Mouse (Mus musculus): ENCODE results near the gene Ephb2. TPM values are rescaled to one million over a fixed set of nuclear protein-coding genes. Genes with fewer than 3 reads are reported as not detected.

Ephb2 gene
- polyA plus RNA-seq, 1 experiment from 2014 or later = 10.3 TPM

GRCm38 (mm10) chr4:136735856-136736255, 99.9 kb downstream of the Ephb2 start:
- Histone ChIP-seq H3K36me3 (no peaks in the 10 kb centered on the region), H3K4me1 (peaks cover 46% of the 10 kb centered on the region), H3K4me2 (replicated peaks) (no peak overlapping the region), H3K27ac (no peak overlapping the region), H3K9ac (no peak overlapping the region), H3K27me3 (no peaks in the 10 kb centered on the region), H3K9me3 (no peaks in the 10 kb centered on the region), H3K4me3 (no peak overlapping the region)
- no peak for ATAC-seq (ENCODE audit: low FRiP score, low read depth)
- WGBS = 47% methylated on average over 4 of the region's 4 CpGs

- no peak overlapping the region for H3K4me3 ChIP-seq
- no peaks in the 10 kb centered on the region for H3K9me3 ChIP-seq
- ATAC-seq (ENCODE audit: low FRiP score, low read depth) = no peak
- peaks cover 47% of the 10 kb centered on the region for H3K4me1 ChIP-seq
- no peak overlapping the region for H3K4me2 ChIP-seq (replicated peaks)
- no peak overlapping the region for H3K27ac ChIP-seq
- H3K27me3 ChIP-seq = no peaks in the 10 kb centered on the region
- peaks cover 3% of the 10 kb centered on the region; the same call in 1 of the 2 replicates for H3K36me3 ChIP-seq
- peak overlapping the region; percentile 50; the same call in 1 of the 2 replicates for H3K9ac ChIP-seq
- 61% methylated on average over 15 of the region's 15 CpGs for WGBS
These were observed 101.5 kb downstream of the Ephb2 start for GRCm38 (mm10) chr4:136734210-136734803.

GRCm38 (mm10) chr4:136733217-136733865, 102.4 kb downstream of the Ephb2 start:
- peaks cover 4% of the 10 kb centered on the region; the same call in 1 of the 2 replicates for H3K36me3 ChIP-seq
- no peaks in the 10 kb centered on the region for H3K9me3 ChIP-seq
- peak overlapping the region; percentile 44; the same call in 1 of the 2 replicates for H3K27ac ChIP-seq
- peak overlapping the region; percentile 20; the same call in 1 of the 2 replicates for H3K9ac ChIP-seq
- no peaks in the 10 kb centered on the region for H3K27me3 ChIP-seq
- 40% methylated on average over 11 of the region's 11 CpGs for WGBS
- H3K4me3 ChIP-seq = no peak overlapping the region
- peaks cover 47% of the 10 kb centered on the region for H3K4me1 ChIP-seq
- ATAC-seq (ENCODE audit: low FRiP score, low read depth) = no peak
- no peak overlapping the region; the same call in 1 of the 2 replicates for H3K4me2 ChIP-seq (replicated peaks)

- 49% methylated on average over 7 of the region's 7 CpGs for WGBS
- H3K9ac ChIP-seq = no peak overlapping the region
These were observed 103.2 kb downstream of the Ephb2 start for GRCm38 (mm10) chr4:136732536-136733121.

GRCm38 (mm10) chr4:136731761-136732160, 104.0 kb downstream of the Ephb2 start:
- ATAC-seq (ENCODE audit: low FRiP score, low read depth) = no peak
- no peaks in the 10 kb centered on the region for H3K27me3 ChIP-seq
- H3K9ac ChIP-seq = peak overlapping the region; percentile 43; the same call in 1 of the 2 replicates
- no peak overlapping the region for H3K27ac ChIP-seq
- peaks cover 4% of the 10 kb centered on the region; the same call in 1 of the 2 replicates for H3K36me3 ChIP-seq
- H3K9me3 ChIP-seq = no peaks in the 10 kb centered on the region
- H3K4me1 ChIP-seq = peaks cover 51% of the 10 kb centered on the region
- no peak overlapping the region for H3K4me2 ChIP-seq (replicated peaks)
- no peak overlapping the region for H3K4me3 ChIP-seq
- WGBS = 46% methylated on average over 5 of the region's 5 CpGs

More at GRCm38 (mm10) chr4:136732536-136733121, 103.2 kb downstream of the Ephb2 start:
- no peaks in the 10 kb centered on the region for H3K9me3 ChIP-seq
- H3K4me2 ChIP-seq (replicated peaks) = no peak overlapping the region
- peaks cover 51% of the 10 kb centered on the region for H3K4me1 ChIP-seq
- no peak overlapping the region for H3K4me3 ChIP-seq
- H3K27me3 ChIP-seq = no peaks in the 10 kb centered on the region
- H3K27ac ChIP-seq = no peak overlapping the region; the same call in 1 of the 2 replicates
- H3K36me3 ChIP-seq = peaks cover 4% of the 10 kb centered on the region; the same call in 1 of the 2 replicates
- ATAC-seq (ENCODE audit: low FRiP score, low read depth) = no peak

- H3K9me3 ChIP-seq = no peaks in the 10 kb centered on the region
- H3K36me3 ChIP-seq = peaks cover 4% of the 10 kb centered on the region; the same call in 1 of the 2 replicates
- H3K4me1 ChIP-seq = peaks cover 48% of the 10 kb centered on the region
- no peak overlapping the region for H3K4me2 ChIP-seq (replicated peaks)
- H3K27me3 ChIP-seq = no peaks in the 10 kb centered on the region
- 77% methylated on average over 13 of the region's 13 CpGs for WGBS
- no peak overlapping the region for H3K27ac ChIP-seq
- peak overlapping the region; percentile 13; the same call in 1 of the 2 replicates for H3K9ac ChIP-seq
- ATAC-seq (ENCODE audit: low FRiP score, low read depth) = no peak
- no peak overlapping the region for H3K4me3 ChIP-seq
These were observed 104.7 kb downstream of the Ephb2 start for GRCm38 (mm10) chr4:136731008-136731609.

- Histone ChIP-seq H3K4me3 (no peak overlapping the region), H3K36me3 (peaks cover 4% of the 10 kb centered on the region; the same call in 1 of the 2 replicates), H3K27ac (no peak overlapping the region), H3K9ac (no peak overlapping the region), H3K4me2 (replicated peaks) (no peak overlapping the region), H3K27me3 (no peaks in the 10 kb centered on the region), H3K9me3 (no peaks in the 10 kb centered on the region), H3K4me1 (peaks cover 47% of the 10 kb centered on the region)
- WGBS = 83% methylated on average over 9 of the region's 9 CpGs
- no peak for ATAC-seq (ENCODE audit: low FRiP score, low read depth)
These were observed 105.3 kb downstream of the Ephb2 start for GRCm38 (mm10) chr4:136730501-136730900.

GRCm38 (mm10) chr4:136729574-136729973, 106.2 kb downstream of the Ephb2 start:
- Histone ChIP-seq H3K4me1 (peaks cover 55% of the 10 kb centered on the region), H3K27ac (no peak overlapping the region), H3K9ac (no peak overlapping the region), H3K4me3 (no peak overlapping the region), H3K36me3 (peaks cover 4% of the 10 kb centered on the region; the same call in 1 of the 2 replicates), H3K9me3 (no peaks in the 10 kb centered on the region), H3K27me3 (no peaks in the 10 kb centered on the region), H3K4me2 (replicated peaks) (no peak overlapping the region)
- WGBS = 92% methylated on average over 2 of the region's 2 CpGs
- ATAC-seq (ENCODE audit: low FRiP score, low read depth) = no peak

- H3K9me3 ChIP-seq = no peaks in the 10 kb centered on the region
- no peak overlapping the region for H3K27ac ChIP-seq
- ATAC-seq (ENCODE audit: low FRiP score, low read depth) = no peak
- H3K9ac ChIP-seq = no peak overlapping the region
- peaks cover 45% of the 10 kb centered on the region for H3K4me1 ChIP-seq
- WGBS = 79% methylated on average over 8 of the region's 8 CpGs
- H3K36me3 ChIP-seq = peaks cover 4% of the 10 kb centered on the region; the same call in 1 of the 2 replicates
- no peaks in the 10 kb centered on the region for H3K27me3 ChIP-seq
- no peak overlapping the region for H3K4me2 ChIP-seq (replicated peaks)
- H3K4me3 ChIP-seq = no peak overlapping the region
These were observed 108.8 kb downstream of the Ephb2 start for GRCm38 (mm10) chr4:136726941-136727340.

- Histone ChIP-seq H3K4me3 (no peak overlapping the region), H3K27me3 (no peaks in the 10 kb centered on the region), H3K4me2 (replicated peaks) (peak overlapping the region; percentile 42), H3K9me3 (no peaks in the 10 kb centered on the region), H3K4me1 (peaks cover 47% of the 10 kb centered on the region), H3K9ac (no peak overlapping the region), H3K27ac (no peak overlapping the region; the same call in 1 of the 2 replicates), H3K36me3 (peaks cover 4% of the 10 kb centered on the region; the same call in 1 of the 2 replicates)
- peak; percentile 77 for ATAC-seq (ENCODE audit: low FRiP score, low read depth)
- WGBS = 22% methylated on average over 17 of the region's 17 CpGs
These were observed 111.1 kb downstream of the Ephb2 start for GRCm38 (mm10) chr4:136724731-136725130.

GRCm38 (mm10) chr4:136722361-136723082, 113.3 kb downstream of the Ephb2 start:
- no peak overlapping the region for H3K27ac ChIP-seq

More at GRCm38 (mm10) chr4:136722361-136723082, 113.3 kb downstream of the Ephb2 start:
- Histone ChIP-seq H3K4me2 (replicated peaks) (no peak overlapping the region), H3K9ac (no peak overlapping the region), H3K9me3 (no peaks in the 10 kb centered on the region), H3K4me1 (peaks cover 43% of the 10 kb centered on the region), H3K27me3 (no peaks in the 10 kb centered on the region), H3K36me3 (no peaks in the 10 kb centered on the region), H3K4me3 (no peak overlapping the region)
- 40% methylated on average over 17 of the region's 17 CpGs for WGBS
- ATAC-seq (ENCODE audit: low FRiP score, low read depth) = no peak

All from limb, embryonic 13.5 days (tissue).